Mouse (Mus musculus): ENCODE results near the gene Olfr128. TPM values are rescaled to one million over a fixed set of nuclear protein-coding genes. Genes with fewer than 3 reads are reported as not detected.
"Not testable (repeated sequence)": the region's sequence is repeated elsewhere in the genome, so short reads cannot be mapped to it uniquely, and the experiment has no call there.

Gene Olfr128
- not detected in 2 replicates for total RNA-seq (2015; ENCODE audit: low replicate concordance)
- total RNA-seq (2017; ENCODE audit: low replicate concordance): not detected in 2 replicates

DNA sequence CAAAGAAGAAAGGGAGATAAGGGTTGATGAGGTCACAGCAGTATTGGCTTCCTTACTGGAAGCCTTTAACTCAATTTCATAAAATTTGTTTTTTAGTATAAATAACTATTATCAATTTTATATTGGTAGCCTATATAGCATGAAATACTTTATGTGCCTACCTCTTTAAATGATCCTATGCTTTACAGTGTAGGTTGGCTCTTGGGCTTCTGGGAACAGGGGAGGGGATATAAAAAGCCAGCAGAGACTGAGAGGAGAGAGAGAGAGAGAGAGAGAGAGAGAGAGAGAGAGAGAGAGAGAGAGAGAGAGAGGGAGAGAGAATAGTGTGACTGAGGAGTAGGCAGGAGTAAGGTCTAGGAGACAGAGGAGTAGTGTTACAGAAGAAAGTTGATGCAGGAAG is at the start of gene Olfr128:
Gene Olfr128, plus strand, starts transcription at position 301 of the 400 bp plus-strand sequence.
- ATAC-seq (replicated peaks; ENCODE audit: low FRiP score, poor library complexity, severe bottlenecking): no peak

DNA sequence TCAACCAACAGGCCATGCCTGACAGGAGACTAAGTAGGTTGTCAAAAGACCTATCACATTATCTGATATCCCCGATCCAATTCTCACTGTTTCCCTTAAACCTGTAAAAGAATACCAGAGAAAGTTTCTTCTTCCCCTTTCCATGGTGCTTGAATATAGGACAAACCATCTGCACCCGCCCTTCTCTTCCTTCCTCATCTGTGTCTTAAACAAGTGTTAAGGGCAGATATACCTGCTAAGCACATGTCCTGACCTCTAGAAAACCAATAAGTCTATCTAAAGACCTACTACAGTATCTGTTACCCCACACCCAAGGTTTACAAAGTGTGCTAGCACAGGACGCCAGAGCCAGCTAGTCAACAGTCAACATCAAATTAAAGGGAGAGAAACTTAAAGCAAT is 46.5 kb upstream of the Olfr128 start:
- ATAC-seq (replicated peaks; ENCODE audit: low FRiP score, poor library complexity, severe bottlenecking): no peak

DNA sequence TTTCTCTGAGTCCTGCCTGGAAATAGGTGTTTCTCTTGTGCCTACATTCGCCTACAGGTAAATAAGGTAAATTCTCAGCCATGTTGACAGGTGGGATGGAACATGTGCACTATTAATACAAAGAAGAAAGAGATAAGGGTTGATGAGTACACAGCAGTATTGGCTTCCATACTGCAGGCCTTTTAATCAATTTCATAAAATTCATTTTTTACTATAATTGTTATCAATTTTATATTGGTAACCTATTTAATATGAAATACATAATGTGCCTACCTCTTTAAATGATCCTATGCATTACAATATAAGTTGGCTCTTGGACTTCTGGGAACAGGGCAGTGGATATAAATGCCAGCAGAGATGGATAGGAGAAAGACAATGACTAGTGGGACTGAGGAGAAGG is 20.2 kb upstream of the Olfr128 start, which contains the start of gene Olfr127:
Gene Olfr127, plus strand, starts transcription at position 301 of the 400 bp plus-strand sequence.
- ATAC-seq (replicated peaks; ENCODE audit: low FRiP score, poor library complexity, severe bottlenecking): no peak

DNA sequence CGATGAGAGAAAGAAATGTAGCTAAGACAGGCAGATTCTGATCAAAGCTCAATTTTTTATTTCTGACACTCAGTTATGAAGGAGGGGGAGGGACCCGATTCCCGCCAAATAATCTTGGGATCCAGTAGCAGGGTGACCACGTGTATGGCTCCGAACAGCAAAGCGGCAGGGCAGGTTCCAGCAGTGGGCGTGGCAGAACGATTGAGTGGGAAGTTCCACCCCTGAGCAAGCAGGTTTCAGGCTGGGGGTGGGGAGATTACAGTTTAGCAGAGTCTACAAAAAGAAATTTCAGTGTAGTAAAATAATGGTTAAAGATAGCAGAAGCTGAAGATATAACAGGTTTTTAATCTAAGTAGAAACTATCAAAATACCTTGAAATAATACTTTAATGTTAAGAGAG is 13.5 kb upstream of the Olfr128 start:
- ATAC-seq (replicated peaks; ENCODE audit: low FRiP score, poor library complexity, severe bottlenecking): not testable (repeated sequence)

DNA sequence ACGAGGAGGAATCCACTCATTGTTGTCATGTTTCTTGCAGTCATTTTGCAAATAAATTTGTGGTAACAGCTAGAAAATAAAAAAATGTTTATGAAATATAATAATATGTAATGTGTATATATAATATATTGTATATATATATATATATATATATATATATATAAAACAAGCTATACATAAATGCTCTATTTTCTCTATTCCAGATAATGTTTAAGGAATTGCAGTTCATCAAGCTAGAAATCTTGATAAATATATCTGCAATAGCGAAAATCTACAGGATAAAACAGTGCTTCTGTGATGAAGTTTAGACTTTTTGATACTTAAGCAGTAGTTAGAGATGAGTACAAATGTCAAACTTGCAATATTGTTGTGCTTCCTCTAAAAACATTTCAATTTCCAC is 32.6 kb downstream of the Olfr128 start, which contains the start of gene Olfr761:
Gene Olfr761, minus strand, starts transcription at position 101 of the 400 bp plus-strand sequence.
- ATAC-seq (replicated peaks; ENCODE audit: low FRiP score, poor library complexity, severe bottlenecking): no peak

DNA sequence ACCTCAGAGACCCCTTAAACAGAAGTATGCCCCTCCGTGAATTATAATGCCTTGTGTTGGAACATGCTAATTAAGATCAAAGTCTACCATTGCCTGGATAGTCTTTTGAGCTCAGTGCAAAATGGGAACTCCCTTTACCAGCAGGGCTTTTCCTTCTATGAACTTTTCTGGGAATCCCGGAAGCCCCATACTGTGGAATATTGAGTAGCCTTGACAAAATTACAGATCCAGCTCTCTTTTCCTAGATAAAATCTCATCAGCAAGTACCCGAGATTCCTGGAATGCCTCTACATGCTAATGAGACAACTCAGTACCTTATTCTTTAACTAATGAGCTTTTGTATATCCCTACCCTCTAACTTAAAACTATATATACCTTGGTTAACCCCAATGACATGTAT is 53.2 kb downstream of the Olfr128 start:
- ATAC-seq (replicated peaks; ENCODE audit: low FRiP score, poor library complexity, severe bottlenecking): no peak

Other genes starting within 250 kb of the Olfr128 start
- not detected in 2 replicates for gene Olfr119, start 224.0 kb upstream of the Olfr128 start, total RNA-seq (2015; ENCODE audit: low replicate concordance)
- gene Olfr119, start 224.0 kb upstream of the Olfr128 start, total RNA-seq (2017; ENCODE audit: low replicate concordance): not detected in 2 replicates
- not detected in 2 replicates for gene Olfr120, start 198.7 kb upstream of the Olfr128 start, total RNA-seq (2015; ENCODE audit: low replicate concordance)
- not detected in 2 replicates for gene Olfr120, start 198.7 kb upstream of the Olfr128 start, total RNA-seq (2017; ENCODE audit: low replicate concordance)
- not detected in 2 replicates for gene Olfr121, start 171.7 kb upstream of the Olfr128 start, total RNA-seq (2015; ENCODE audit: low replicate concordance)
- not detected in 2 replicates for gene Olfr121, start 171.7 kb upstream of the Olfr128 start, total RNA-seq (2017; ENCODE audit: low replicate concordance)
- gene Olfr122, start 151.9 kb upstream of the Olfr128 start, total RNA-seq (2015; ENCODE audit: low replicate concordance): not detected in 2 replicates
- gene Olfr122, start 151.9 kb upstream of the Olfr128 start, total RNA-seq (2017; ENCODE audit: low replicate concordance): not detected in 2 replicates
- not detected in 2 replicates for gene Olfr123, start 127.0 kb upstream of the Olfr128 start, total RNA-seq (2015; ENCODE audit: low replicate concordance)
- not detected in 2 replicates for gene Olfr123, start 127.0 kb upstream of the Olfr128 start, total RNA-seq (2017; ENCODE audit: low replicate concordance)
- not detected in 2 replicates for gene Olfr124, start 120.7 kb upstream of the Olfr128 start, total RNA-seq (2015; ENCODE audit: low replicate concordance)
- gene Olfr124, start 120.7 kb upstream of the Olfr128 start, total RNA-seq (2017; ENCODE audit: low replicate concordance): not detected in 2 replicates
- not detected in 2 replicates for gene Olfr125, start 87.6 kb upstream of the Olfr128 start, total RNA-seq (2015; ENCODE audit: low replicate concordance)
- not detected in 2 replicates for gene Olfr125, start 87.6 kb upstream of the Olfr128 start, total RNA-seq (2017; ENCODE audit: low replicate concordance)
- not detected in 2 replicates for gene Olfr126, start 73.1 kb upstream of the Olfr128 start, total RNA-seq (2015; ENCODE audit: low replicate concordance)
- gene Olfr126, start 73.1 kb upstream of the Olfr128 start, total RNA-seq (2017; ENCODE audit: low replicate concordance): not detected in 2 replicates
- not detected in 2 replicates for gene Olfr127, start 20.1 kb upstream of the Olfr128 start, total RNA-seq (2015; ENCODE audit: low replicate concordance)
- gene Olfr127, start 20.1 kb upstream of the Olfr128 start, total RNA-seq (2017; ENCODE audit: low replicate concordance): not detected in 2 replicates
- gene Olfr761, start 32.5 kb downstream of the Olfr128 start, total RNA-seq (2015; ENCODE audit: low replicate concordance): not detected in 2 replicates
- not detected in 2 replicates for gene Olfr761, start 32.5 kb downstream of the Olfr128 start, total RNA-seq (2017; ENCODE audit: low replicate concordance)
- gene Olfr129, start 139.5 kb downstream of the Olfr128 start, total RNA-seq (2015; ENCODE audit: low replicate concordance): not detected in 2 replicates
- gene Olfr129, start 139.5 kb downstream of the Olfr128 start, total RNA-seq (2017; ENCODE audit: low replicate concordance): not detected in 2 replicates
- not detected in 2 replicates for gene Olfr130, start 143.4 kb downstream of the Olfr128 start, total RNA-seq (2015; ENCODE audit: low replicate concordance)
- not detected in 2 replicates for gene Olfr130, start 143.4 kb downstream of the Olfr128 start, total RNA-seq (2017; ENCODE audit: low replicate concordance)
- not detected in 2 replicates for gene Olfr131, start 168.1 kb downstream of the Olfr128 start, total RNA-seq (2015; ENCODE audit: low replicate concordance)
- not detected in 2 replicates for gene Olfr131, start 168.1 kb downstream of the Olfr128 start, total RNA-seq (2017; ENCODE audit: low replicate concordance)
- not detected in 2 replicates for gene Olfr132, start 214.0 kb downstream of the Olfr128 start, total RNA-seq (2015; ENCODE audit: low replicate concordance)
- gene Olfr132, start 214.0 kb downstream of the Olfr128 start, total RNA-seq (2017; ENCODE audit: low replicate concordance): not detected in 2 replicates
- gene Olfr133, start 224.7 kb downstream of the Olfr128 start, total RNA-seq (2015; ENCODE audit: low replicate concordance): not detected in 2 replicates
- gene Olfr133, start 224.7 kb downstream of the Olfr128 start, total RNA-seq (2017; ENCODE audit: low replicate concordance): not detected in 2 replicates

Data from erythroid progenitor cell, adult 5-6 weeks (primary cell).